Mouse (Mus musculus): Measurements from ENCODE around the gene Gpr141. TPM values are rescaled to one million over a fixed set of nuclear protein-coding genes. Genes with fewer than 3 reads are reported as not detected.

Gpr141 gene
- polyA plus RNA-seq, 1 experiment: 61.8 TPM

DNA sequence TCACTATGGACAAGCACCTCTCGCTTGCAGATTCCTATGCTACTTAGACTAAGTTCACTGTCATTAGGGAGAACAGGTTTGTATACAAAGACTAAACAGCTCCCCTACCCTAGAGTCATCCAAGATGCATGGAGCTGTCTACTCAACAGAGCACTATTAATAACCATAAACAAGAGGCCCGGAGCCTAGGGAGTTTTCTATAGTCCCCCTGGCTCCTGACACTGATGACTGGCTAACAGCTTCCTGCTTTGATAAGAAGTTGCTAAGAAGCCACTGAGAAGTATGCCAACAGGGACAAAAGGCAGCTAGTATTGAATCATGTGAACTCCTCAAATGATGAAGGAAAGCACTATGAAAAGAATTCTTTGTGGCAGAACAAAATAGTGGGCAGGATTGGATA is 78.3 kb downstream of the Gpr141 start:
- peaks cover 6% of the 10 kb centered on the region; the same call in 1 of the 2 replicates for H3K4me1 ChIP-seq (ENCODE audit: control insufficient read depth, insufficient read depth, low read length)
- TF ChIP-seq POLR2A (IDR thresholded peaks at IDR 0.05; ENCODE audit: borderline replicate concordance, low read depth, low read length) (no peak), CTCF (IDR thresholded peaks at IDR 0.05; ENCODE audit: low read depth, low read length) (no peak)
- no peak overlapping the region for H3K27ac ChIP-seq (ENCODE audit: insufficient read depth, low read depth, low read length)
- no peak overlapping the region for H3K4me3 ChIP-seq (ENCODE audit: insufficient read depth, low read length)

- TF ChIP-seq POLR2A (IDR thresholded peaks at IDR 0.05; ENCODE audit: borderline replicate concordance, low read depth, low read length) (no peak), CTCF (IDR thresholded peaks at IDR 0.05; ENCODE audit: low read depth, low read length) (no peak)
- Histone ChIP-seq H3K4me1 (ENCODE audit: control insufficient read depth, insufficient read depth, low read length) (peaks cover 6% of the 10 kb centered on the region; the same call in 1 of the 2 replicates), H3K27ac (ENCODE audit: insufficient read depth, low read depth, low read length) (no peak overlapping the region), H3K4me3 (ENCODE audit: insufficient read depth, low read length) (no peak overlapping the region)
Measured at GRCm38 (mm10) chr13:19744536-19744935, 79.5 kb downstream of the Gpr141 start.

DNA sequence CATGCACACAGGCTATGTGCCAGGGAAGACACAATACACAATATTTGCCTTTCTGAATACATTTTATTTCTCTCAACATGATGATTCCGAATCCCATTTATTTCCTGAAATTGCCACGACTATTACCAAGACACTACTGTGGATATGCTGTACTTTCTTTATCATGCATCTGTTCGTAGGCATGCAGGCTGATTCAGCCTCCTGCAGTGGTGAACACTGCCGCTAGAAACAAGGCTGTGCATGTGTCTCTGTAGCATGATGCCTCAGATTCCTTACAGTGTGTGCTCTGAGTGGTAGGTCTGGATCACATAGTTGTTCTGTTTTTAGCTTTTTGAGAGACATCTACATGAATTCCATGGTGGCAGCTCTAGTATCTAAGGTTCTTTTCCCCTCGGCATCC is 89.5 kb downstream of the Gpr141 start:
- TF ChIP-seq CTCF (IDR thresholded peaks at IDR 0.05; ENCODE audit: low read depth, low read length) (no peak), POLR2A (IDR thresholded peaks at IDR 0.05; ENCODE audit: borderline replicate concordance, low read depth, low read length) (no peak)
- no peak overlapping the region for H3K27ac ChIP-seq (ENCODE audit: insufficient read depth, low read depth, low read length)
- H3K4me1 ChIP-seq (ENCODE audit: control insufficient read depth, insufficient read depth, low read length): peaks cover 6% of the 10 kb centered on the region
- H3K4me3 ChIP-seq (ENCODE audit: insufficient read depth, low read length): no peak overlapping the region

GRCm38 (mm10) chr13:19730826-19731225 is 93.2 kb downstream of the Gpr141 start:
- H3K4me3 ChIP-seq (ENCODE audit: insufficient read depth, low read length): no peak overlapping the region
- TF ChIP-seq POLR2A (IDR thresholded peaks at IDR 0.05; ENCODE audit: borderline replicate concordance, low read depth, low read length) (no peak), CTCF (IDR thresholded peaks at IDR 0.05; ENCODE audit: low read depth, low read length) (no peak)
- H3K27ac ChIP-seq (ENCODE audit: insufficient read depth, low read depth, low read length): no peak overlapping the region
- peaks cover 6% of the 10 kb centered on the region for H3K4me1 ChIP-seq (ENCODE audit: control insufficient read depth, insufficient read depth, low read length)

- no peak for TF ChIP-seq CTCF (IDR thresholded peaks at IDR 0.05; ENCODE audit: low read depth, low read length)
- no peak for TF ChIP-seq POLR2A (IDR thresholded peaks at IDR 0.05; ENCODE audit: borderline replicate concordance, low read depth, low read length)
- Histone ChIP-seq H3K27ac (ENCODE audit: insufficient read depth, low read depth, low read length) (no peak overlapping the region), H3K4me3 (ENCODE audit: insufficient read depth, low read length) (no peak overlapping the region)
Measured at GRCm38 (mm10) chr13:19718954-19719353, 105.1 kb downstream of the Gpr141 start.

DNA sequence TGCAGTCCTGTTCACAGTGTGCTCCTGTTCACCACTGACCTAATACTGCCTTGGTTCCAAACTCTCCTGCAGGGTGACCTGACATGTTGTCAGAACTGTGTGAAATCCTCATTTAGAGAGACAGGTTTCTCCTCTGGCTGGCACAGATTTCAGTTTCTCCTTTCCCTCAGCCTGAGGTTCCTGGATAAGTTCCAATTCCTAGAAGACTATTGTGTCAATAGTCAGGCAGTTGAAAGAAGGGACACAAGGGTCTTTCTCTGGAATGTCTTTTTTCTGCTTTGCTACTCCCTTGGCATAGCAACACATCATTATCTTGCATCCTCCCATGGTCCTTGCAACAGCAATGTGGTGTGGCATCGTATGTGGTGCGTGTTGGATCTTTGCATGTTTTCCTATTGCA is 106.9 kb downstream of the Gpr141 start:
- TF ChIP-seq CTCF (IDR thresholded peaks at IDR 0.05; ENCODE audit: low read depth, low read length): no peak
- TF ChIP-seq POLR2A (IDR thresholded peaks at IDR 0.05; ENCODE audit: borderline replicate concordance, low read depth, low read length): no peak
- Histone ChIP-seq H3K4me3 (ENCODE audit: insufficient read depth, low read length) (no peak overlapping the region), H3K27ac (ENCODE audit: insufficient read depth, low read depth, low read length) (no peak overlapping the region), H3K4me1 (ENCODE audit: control insufficient read depth, insufficient read depth, low read length) (peaks cover 5% of the 10 kb centered on the region)

More at GRCm38 (mm10) chr13:19718954-19719353, 105.1 kb downstream of the Gpr141 start:
- peaks cover 5% of the 10 kb centered on the region for H3K4me1 ChIP-seq (ENCODE audit: control insufficient read depth, insufficient read depth, low read length)

DNA sequence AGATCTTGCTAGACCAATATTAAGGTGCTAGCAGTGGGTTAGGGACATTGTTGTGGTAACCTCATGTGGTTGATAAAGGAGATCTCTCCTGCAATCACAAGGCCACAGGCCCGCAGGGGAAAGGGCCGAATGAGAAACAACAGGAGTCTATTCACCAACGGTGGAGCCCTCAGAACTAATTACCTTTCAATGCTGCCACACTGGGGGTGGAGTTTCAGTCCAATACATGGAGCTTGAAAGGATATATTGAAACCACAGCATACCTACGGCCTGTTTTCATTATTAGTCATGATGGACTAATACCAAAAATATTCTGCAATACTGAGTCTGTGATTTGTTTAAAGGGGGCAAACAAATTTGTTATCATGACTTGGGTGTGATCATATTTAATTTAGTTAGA is 120.3 kb downstream of the Gpr141 start:
- peaks cover 5% of the 10 kb centered on the region; the same call in 1 of the 2 replicates for H3K4me1 ChIP-seq (ENCODE audit: control insufficient read depth, insufficient read depth, low read length)
- H3K4me3 ChIP-seq (ENCODE audit: insufficient read depth, low read length): no peak overlapping the region
- TF ChIP-seq CTCF (IDR thresholded peaks at IDR 0.05; ENCODE audit: low read depth, low read length) (no peak), POLR2A (IDR thresholded peaks at IDR 0.05; ENCODE audit: borderline replicate concordance, low read depth, low read length) (no peak)
- H3K27ac ChIP-seq (ENCODE audit: insufficient read depth, low read depth, low read length): no peak overlapping the region

DNA sequence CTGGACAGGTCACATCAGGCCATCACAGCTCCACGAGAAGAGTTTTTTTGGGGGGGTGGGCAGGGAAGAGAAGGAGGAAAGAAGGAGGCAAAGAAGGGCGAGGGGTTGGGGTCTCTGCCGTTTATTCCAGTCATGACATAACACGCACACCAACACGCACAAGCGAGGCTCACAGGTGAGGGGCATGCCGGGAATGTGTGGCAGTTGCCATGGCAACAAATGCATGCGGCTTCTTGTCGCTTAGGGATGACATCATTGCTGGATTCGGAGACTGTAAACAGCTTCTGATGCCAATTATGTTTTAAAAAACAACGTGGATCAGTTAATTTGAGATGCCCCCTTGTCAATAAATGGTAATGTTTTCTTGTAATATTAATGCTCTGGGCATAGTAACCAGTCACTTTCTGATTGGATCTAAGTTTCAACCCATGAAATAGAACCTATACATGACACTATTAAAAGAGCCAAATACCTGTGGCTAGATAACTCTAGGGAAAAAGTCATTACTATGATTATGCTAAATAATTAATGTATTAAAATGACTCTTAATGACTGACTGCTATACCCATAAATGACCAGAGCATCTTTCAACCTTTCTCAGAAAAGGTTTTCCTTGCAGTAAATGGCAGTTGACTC is 122.5 kb downstream of the Gpr141 start:
- H3K4me1 ChIP-seq (ENCODE audit: control insufficient read depth, insufficient read depth, low read length): peaks cover 5% of the 10 kb centered on the region; the same call in 1 of the 2 replicates
- no peak overlapping the region for H3K27ac ChIP-seq (ENCODE audit: insufficient read depth, low read depth, low read length)
- H3K4me3 ChIP-seq (ENCODE audit: insufficient read depth, low read length): no peak overlapping the region
- no peak for TF ChIP-seq POLR2A (IDR thresholded peaks at IDR 0.05; ENCODE audit: borderline replicate concordance, low read depth, low read length)
- TF ChIP-seq CTCF (IDR thresholded peaks at IDR 0.05; ENCODE audit: low read depth, low read length): no peak

- no peak overlapping the region for H3K4me3 ChIP-seq (ENCODE audit: insufficient read depth, low read length)
- H3K4me1 ChIP-seq (ENCODE audit: control insufficient read depth, insufficient read depth, low read length): peaks cover 5% of the 10 kb centered on the region; the same call in 1 of the 2 replicates
- no peak overlapping the region for H3K27ac ChIP-seq (ENCODE audit: insufficient read depth, low read depth, low read length)
- TF ChIP-seq CTCF (IDR thresholded peaks at IDR 0.05; ENCODE audit: low read depth, low read length) (no peak), POLR2A (IDR thresholded peaks at IDR 0.05; ENCODE audit: borderline replicate concordance, low read depth, low read length) (no peak)
Measured at GRCm38 (mm10) chr13:19700733-19701442, 123.2 kb downstream of the Gpr141 start.

Other genes starting within 250 kb of the Gpr141 start
- 0.38 TPM in 1 of 2 replicates, not detected in the other for gene Epdr1, start 204.3 kb downstream of the Gpr141 start, polyA plus RNA-seq (2012; ENCODE audit: insufficient read depth, insufficient read length, missing spikeins)
- gene Sfrp4, start 201.2 kb downstream of the Gpr141 start, polyA plus RNA-seq (2012; ENCODE audit: insufficient read depth, insufficient read length, missing spikeins): not detected in 2 replicates
- gene Nme8, start 126.5 kb downstream of the Gpr141 start, polyA plus RNA-seq (2012; ENCODE audit: insufficient read depth, insufficient read length, missing spikeins): not detected in 2 replicates

Measured in bone marrow macrophage, adult 2 months (primary cell).